Mouse (Mus musculus) ES-E14 (cell line): ENCODE results near the gene Phf8. TPM values are rescaled to one million over a fixed set of nuclear protein-coding genes. Genes with fewer than 3 reads are reported as not detected.

Source experiments
- DNase-seq: peaks from one replicate; pipeline ENCODE4 v3.0.0-alpha.2; 2013; ENCODE audit warnings: low read depth, low spot score
- H3K27ac ChIP-seq: 2 replicates; pipeline ENCODE4 v1.5.1; 2012; ENCODE audit warnings: low read depth, mild to moderate bottlenecking, low read length, moderate library complexity, mixed read lengths; ENCODE audit not compliant: poor library complexity, insufficient read depth, severe bottlenecking
- H3K36me3 ChIP-seq: 2 replicates; pipeline ENCODE4 v1.6.1; 2012; ENCODE audit warnings: mild to moderate bottlenecking, low read length, moderate library complexity, mixed read lengths; ENCODE audit not compliant: control insufficient read depth, poor library complexity, insufficient read depth, severe bottlenecking
- H3K4me1 ChIP-seq, 2 experiments: fragments of 150-350 bp in 1 of 2; sonication (generic) in 1 of 2; 2 replicates each; pipeline ENCODE4 v1.6.1; 2012; ENCODE audit warnings: low read length in 2 of 2, mild to moderate bottlenecking in 1 of 2, mixed read lengths in 1 of 2; ENCODE audit not compliant: control insufficient read depth in 2 of 2, insufficient read depth in 2 of 2, poor library complexity in 1 of 2
- H3K4me3 ChIP-seq, 2 experiments: fragments of 150-350 bp in 1 of 2; sonication (generic) in 1 of 2; 2 replicates each; pipeline ENCODE4 v1.5.1; 2012; ENCODE audit warnings: low read length in 2 of 2, low read depth in 1 of 2, mild to moderate bottlenecking in 1 of 2, mixed read lengths in 1 of 2; ENCODE audit not compliant: insufficient read depth in 1 of 2, poor library complexity in 1 of 2, severe bottlenecking in 1 of 2
- H3K9ac ChIP-seq: 2 replicates; pipeline ENCODE4 v1.6.1; 2012; ENCODE audit warnings: low read depth, mild to moderate bottlenecking, low read length, mixed read lengths; ENCODE audit not compliant: poor library complexity, insufficient read depth, severe bottlenecking
- H3K9me3 ChIP-seq: fragments of 150-350 bp; sonication (generic); 2 replicates; pipeline ENCODE4 v1.6.1; 2012; ENCODE audit warnings: low read depth, mild to moderate bottlenecking, low read length; ENCODE audit not compliant: control insufficient read depth, insufficient read depth
- CHD2 ChIP-seq: IDR thresholded peaks from 2 replicates; pipeline ENCODE4 v1.6.1; 2014; ENCODE audit warnings: mild to moderate bottlenecking, low read depth, low read length, inconsistent platforms
- HCFC1 ChIP-seq: IDR thresholded peaks from 2 replicates; pipeline ENCODE4 v1.6.1; 2012; ENCODE audit warnings: low read length, inconsistent platforms, borderline replicate concordance; ENCODE audit not compliant: insufficient read depth
- MAFK ChIP-seq: IDR thresholded peaks from 2 replicates; pipeline ENCODE4 v1.6.1; 2014; ENCODE audit warnings: mild to moderate bottlenecking, low read depth, low read length, inconsistent platforms; ENCODE audit not compliant: insufficient read depth
- ZC3H11A ChIP-seq: IDR thresholded peaks from 2 replicates; pipeline ENCODE4 v1.6.1; 2012; ENCODE audit warnings: low read depth, mild to moderate bottlenecking, inconsistent platforms, low read length, borderline replicate concordance
- ZNF384 ChIP-seq: IDR thresholded peaks from 2 replicates; pipeline ENCODE4 v1.6.1; 2012; ENCODE audit warnings: low read depth, low read length, inconsistent platforms
- in situ Hi-C, 2 experiments: fragments of 600-800 bp; cut with MboI; formaldehyde crosslinking; loops; one replicate each; pipeline ENCODE4 v1.15.1; 2025; ENCODE audit warnings: low sequenced_read_pairs in 2 of 2, inconsistent platforms in 1 of 2; ENCODE audit not compliant: unreplicated experiment in 2 of 2
- total RNA-seq: library from RNA; depleted of rRNA; stranded (reverse); fragments of 300-350 nt; gene quantifications from 2 replicates; pipeline ENCODE4 v1.2.3, GENCODE M21; 2012

Gene Phf8
- total RNA-seq, 1 experiment, result 13.3 TPM

- H3K27ac ChIP-seq, result no peak overlapping the region
- H3K9ac ChIP-seq, result no peak overlapping the region
- no peak for DNase-seq
- TF ChIP-seq ZC3H11A (no peak), ZNF384 (no peak), CHD2 (no peak), HCFC1 (no peak), MAFK (no peak)
- in situ Hi-C loops, result no loop called here
- no peaks in the 10 kb centered on the region for H3K36me3 ChIP-seq
- no peak overlapping the region for H3K4me3 ChIP-seq
- H3K9me3 ChIP-seq, result no peaks in the 10 kb centered on the region
- H3K4me1 ChIP-seq, result no peaks in the 10 kb centered on the region
Measured at GRCm38 (mm10) chrX:151509906-151510305, 10.6 kb upstream of the Phf8 start.

GRCm38 (mm10) chrX:151513066-151513465 is 7.4 kb upstream of the Phf8 start:
- no peak for DNase-seq
- no peak overlapping the region for H3K4me3 ChIP-seq
- in situ Hi-C loops, result no loop called here
- H3K36me3 ChIP-seq, result no peaks in the 10 kb centered on the region
- no peaks in the 10 kb centered on the region for H3K9me3 ChIP-seq
- H3K9ac ChIP-seq, result no peak overlapping the region
- no peak for TF ChIP-seq ZC3H11A
- no peak for TF ChIP-seq HCFC1
- TF ChIP-seq CHD2, result no peak
- TF ChIP-seq ZNF384, result no peak
- TF ChIP-seq MAFK, result no peak
- H3K27ac ChIP-seq, result no peak overlapping the region
- no peaks in the 10 kb centered on the region for H3K4me1 ChIP-seq

GRCm38 (mm10) chrX:151513694-151514093 is 6.8 kb upstream of the Phf8 start:
- no peaks in the 10 kb centered on the region for H3K4me1 ChIP-seq
- H3K36me3 ChIP-seq, result no peaks in the 10 kb centered on the region
- TF ChIP-seq HCFC1, result no peak
- no peak for TF ChIP-seq ZC3H11A
- no peak for TF ChIP-seq CHD2
- TF ChIP-seq ZNF384, result no peak
- TF ChIP-seq MAFK, result no peak
- H3K4me3 ChIP-seq, result no peak overlapping the region
- H3K27ac ChIP-seq, result no peak overlapping the region
- no peak overlapping the region for H3K9ac ChIP-seq
- H3K9me3 ChIP-seq, result no peaks in the 10 kb centered on the region
- in situ Hi-C loops, result no loop called here
- no peak for DNase-seq

GRCm38 (mm10) chrX:151518181-151518580 is 2.3 kb upstream of the Phf8 start:
- no peak for TF ChIP-seq ZC3H11A
- no peak for TF ChIP-seq HCFC1
- no peak for TF ChIP-seq CHD2
- TF ChIP-seq MAFK, result no peak
- TF ChIP-seq ZNF384, result no peak
- no peak for DNase-seq
- Histone ChIP-seq H3K9me3 (no peaks in the 10 kb centered on the region), H3K27ac (no peak overlapping the region), H3K4me3 (no peak overlapping the region), H3K9ac (no peak overlapping the region), H3K36me3 (no peaks in the 10 kb centered on the region), H3K4me1 (peaks cover 0 to 2% of the 10 kb centered on the region in 2 experiments; a peak in 2 of 4 replicates)
- in situ Hi-C loops, result no loop called here

GRCm38 (mm10) chrX:151520127-151520457 is 380 bp upstream of the Phf8 start:
- no peak for DNase-seq
- Histone ChIP-seq H3K36me3 (no peaks in the 10 kb centered on the region), H3K27ac (peak overlapping the region; percentile 88), H3K4me1 (peaks cover 0 to 2% of the 10 kb centered on the region in 2 experiments; a peak in 2 of 4 replicates), H3K9me3 (no peaks in the 10 kb centered on the region), H3K4me3 (peak overlapping the region; percentile 92 to 96), H3K9ac (peak overlapping the region; percentile 88)
- TF ChIP-seq MAFK (no peak), ZC3H11A (no peak), ZNF384 (no peak), CHD2 (no peak), HCFC1 (no peak)
- in situ Hi-C loops, result no loop called here
